Mouse (Mus musculus): ENCODE results near the gene Cacna1a.

Cacna1a gene

DNA sequence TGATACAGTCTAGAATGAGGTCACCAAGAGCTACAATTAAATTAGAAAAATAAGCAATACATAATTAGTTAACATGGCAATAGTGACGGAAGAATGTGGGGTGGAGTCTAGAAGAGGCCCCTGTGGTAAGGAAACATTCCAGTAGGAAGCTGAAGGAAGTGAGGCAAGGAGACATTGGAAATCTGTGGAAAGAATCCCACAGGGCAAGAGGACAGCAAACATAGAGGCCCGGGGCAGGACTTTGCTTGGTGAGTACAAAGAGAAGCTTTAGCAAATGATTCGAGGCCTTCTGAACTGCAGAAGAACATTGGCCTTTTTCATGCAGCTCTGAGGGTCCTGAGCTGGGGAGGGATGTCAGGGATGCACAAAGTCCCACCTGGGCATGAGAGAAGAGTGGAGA, at the start of gene Cacna1a:
Gene Cacna1a (plus strand): TSS at position 166 of the 400 bp plus-strand sequence.
- peak; percentile 19 to 33 for DNase-seq

DNA sequence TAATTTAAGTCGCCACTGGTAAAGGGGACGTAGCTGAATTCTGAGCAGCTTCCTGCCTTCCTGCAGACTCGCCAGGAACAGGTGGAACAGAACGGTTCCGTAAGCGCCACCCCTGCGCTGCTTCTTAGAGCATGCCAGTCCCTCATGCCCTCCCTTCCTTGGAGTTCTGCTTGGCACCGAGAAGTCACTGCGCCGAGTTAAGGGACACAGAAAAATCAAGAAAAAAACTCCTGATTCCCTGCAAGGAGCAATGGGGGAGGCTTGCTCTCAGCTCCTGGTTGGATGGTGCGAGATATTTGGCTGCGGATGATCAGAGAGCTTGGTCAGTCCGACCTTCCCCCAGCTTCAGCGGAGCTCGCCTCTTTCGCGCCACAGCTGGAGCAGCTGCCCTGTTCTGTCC, 49.7 kb upstream of the Cacna1a start:
- peak; percentile 6 to 34 for DNase-seq

DNA sequence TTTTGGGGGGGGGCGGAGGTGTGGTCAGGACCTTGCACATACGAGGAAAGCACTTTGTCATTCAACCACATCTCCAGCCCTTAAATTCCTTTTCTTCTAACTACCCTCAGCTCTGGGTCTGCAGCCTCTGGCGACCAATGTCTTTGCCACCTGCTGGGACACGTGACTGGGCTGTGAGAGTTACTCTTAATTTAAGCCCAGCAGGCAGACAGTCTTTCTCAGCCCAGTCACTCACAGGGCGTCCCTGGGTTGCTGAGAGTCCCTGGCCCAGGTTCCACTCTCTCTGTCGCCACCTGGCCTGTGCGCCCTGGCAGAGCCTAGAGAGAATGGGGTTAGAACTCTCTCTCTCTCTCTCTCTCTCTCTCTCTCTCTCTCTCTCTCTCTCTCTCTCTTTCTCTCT, 48.9 kb upstream of the Cacna1a start:
- DNase-seq, result peak; percentile 21 to 28

DNA sequence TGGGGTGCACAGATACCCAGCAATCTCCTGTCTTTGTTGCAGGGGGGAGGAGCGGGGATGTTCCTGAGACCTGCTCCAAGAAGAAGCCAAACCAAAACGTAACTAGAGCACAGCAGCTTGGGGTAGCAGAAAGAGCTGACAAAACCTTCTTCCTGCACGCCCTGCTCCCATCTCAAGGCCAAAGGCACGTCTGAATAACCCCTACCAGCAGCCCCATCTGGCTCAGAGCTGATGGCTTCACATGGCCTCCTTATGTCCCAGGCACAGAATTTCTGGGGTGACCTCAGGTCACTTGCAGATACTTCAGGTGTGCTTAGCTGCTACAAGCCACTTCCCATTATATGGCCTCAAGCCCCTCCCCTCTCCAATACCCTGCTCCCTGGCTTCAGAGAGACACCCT, 48.4 kb upstream of the Cacna1a start:
- no peak for DNase-seq

DNA sequence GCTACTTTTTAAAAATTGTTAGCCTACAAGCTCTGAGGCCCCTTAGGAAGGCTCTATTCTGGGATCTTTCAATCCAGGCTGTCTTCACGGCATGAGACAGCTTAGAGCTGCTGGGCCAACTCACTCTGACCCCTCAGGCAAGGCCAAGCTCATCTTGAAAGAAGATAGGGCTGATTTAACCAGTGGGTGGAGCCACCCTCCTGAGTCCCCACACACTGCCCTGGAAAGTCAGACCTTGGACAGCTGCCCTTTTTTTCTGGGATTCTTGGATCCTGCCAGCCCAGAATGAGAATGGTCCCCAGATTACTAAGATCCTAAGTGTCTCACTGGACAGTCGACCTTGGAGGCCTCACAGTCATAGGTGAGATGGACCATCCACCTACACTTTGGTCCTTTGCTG, 47.6 kb upstream of the Cacna1a start:
- peak; percentile 29 to 46 for DNase-seq

DNA sequence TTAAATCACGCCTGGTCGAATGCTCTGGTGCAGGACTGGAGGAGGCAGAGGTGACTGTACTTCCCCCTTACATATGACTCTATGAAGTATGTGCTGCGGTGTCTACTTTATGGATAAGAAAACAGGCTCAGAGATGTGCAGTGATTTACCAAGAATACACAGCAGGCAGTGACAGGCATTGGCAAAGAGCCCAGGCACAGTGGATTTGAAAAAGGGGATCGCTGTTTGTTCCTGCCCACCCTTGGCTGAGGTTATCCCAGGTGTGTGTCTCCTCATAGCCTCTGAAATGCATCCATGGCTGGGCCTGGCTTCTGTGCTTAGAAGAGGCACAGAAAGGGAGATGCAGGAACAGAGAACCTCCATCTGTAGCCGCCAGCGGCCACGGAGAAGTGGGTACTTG, 42.7 kb upstream of the Cacna1a start:
- DNase-seq, result no peak

DNA sequence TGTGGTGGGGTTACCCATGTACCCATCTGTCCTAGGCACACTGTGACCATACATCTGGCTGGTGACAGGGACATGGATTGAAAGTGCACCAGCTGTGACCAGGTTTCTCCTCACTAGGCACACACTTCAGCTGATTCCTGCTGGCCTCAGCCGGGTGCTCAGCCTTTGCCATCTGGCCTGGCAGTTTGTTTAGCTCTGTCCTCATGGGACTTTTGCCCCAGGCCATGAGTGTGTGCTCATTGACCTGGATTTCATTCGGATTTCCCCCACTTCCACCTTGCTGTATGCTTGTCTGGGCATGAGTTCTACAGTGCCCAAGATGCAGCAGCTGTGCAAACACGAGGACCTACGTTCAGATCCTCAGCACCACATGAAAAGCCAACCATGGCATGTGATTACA, 41.8 kb upstream of the Cacna1a start:
- DNase-seq, result peak; percentile 37 to 44

DNA sequence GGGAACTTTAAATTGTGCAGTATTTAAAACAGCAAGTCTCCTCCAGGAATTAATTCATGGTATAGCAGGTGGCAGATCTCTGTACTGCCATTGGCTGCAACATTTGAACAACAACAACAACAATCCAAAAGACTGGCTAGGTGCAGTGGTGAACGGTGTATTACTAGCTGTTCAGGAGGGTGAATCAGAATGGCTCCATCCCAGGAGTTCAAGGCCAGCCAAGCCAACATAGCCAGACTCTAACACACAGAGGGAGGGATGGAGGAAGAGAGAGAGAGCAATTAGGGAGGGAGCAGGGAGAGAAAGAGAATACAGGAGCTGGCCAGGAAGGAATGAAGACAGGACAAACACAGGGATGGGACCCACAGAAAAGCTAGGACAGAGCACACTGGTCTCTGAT, 38.7 kb upstream of the Cacna1a start:
- no peak for DNase-seq

DNA sequence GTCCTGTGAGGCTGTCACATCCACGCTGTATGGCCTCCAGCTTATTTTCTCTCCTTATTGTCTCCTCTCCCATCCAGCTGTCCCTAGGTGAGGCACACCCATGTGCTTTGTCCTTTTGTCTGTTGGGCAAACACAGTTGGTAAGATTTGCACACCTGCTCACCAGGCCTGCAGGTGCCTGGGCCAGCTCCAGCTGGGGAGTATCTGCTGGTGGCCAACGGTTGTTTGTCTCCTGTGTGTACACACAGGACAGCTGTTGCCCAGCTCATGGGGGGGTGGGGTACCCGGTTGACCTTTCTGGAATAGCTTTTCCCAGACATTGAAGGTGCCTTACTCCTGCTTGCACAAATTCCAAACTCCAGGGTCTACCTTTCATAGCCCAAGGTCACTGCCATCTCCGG, 37.3 kb upstream of the Cacna1a start:
- DNase-seq, result no peak

DNA sequence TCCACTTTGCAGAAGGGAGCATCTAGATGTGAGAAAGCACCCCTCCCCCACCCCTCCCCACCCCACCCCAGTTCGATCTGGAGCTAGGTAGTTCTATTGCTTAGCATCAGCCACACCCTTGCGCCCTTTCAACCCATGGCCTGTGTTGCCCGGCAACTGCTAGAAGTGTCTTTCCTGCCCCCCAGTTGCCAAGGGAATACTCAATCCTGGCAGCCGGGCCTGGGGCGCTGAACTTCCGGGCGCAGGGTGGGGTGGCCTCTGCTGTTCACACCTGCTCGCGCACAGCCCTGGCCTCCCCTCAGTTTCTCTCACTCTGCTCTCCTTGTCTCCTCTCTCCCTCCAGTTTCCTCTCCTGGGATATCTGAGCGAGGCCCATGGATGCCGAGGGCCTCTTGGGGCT, 31.8 kb upstream of the Cacna1a start:
- DNase-seq, result no peak

DNA sequence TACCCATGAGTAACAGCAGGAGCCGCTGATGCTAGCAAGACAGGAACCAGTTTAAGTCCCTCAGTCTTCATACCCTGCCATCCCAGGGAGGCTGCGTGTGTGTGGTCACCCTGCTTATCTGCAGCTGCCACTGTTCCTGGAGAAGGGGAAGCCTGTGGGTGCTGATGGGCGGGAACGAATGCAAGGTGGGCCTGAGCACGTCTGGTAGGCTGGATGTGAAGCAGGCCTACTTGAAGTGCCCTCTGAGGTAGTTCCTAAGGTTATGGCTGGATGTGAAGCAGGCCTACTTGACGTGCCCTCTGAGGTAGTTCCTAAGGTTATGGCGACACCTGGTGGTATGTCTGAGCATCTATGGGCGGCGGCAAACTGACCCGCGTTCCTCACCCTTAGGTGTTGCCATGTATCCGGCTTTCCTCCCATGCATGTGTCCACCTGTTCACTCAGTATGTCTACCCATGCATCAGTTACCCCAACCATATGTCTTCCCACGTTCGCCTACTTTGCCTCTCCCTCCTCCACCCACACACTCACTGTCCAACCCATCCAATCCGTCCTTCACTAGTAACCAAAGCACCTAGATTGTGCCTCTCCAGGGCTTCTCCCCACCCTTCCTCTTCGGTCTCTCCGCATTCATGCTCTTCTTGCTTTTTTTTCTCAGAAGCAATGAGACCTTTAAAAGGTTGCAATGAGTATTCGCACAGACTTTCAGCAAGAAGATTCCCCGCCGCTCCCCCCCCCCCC, 30.4 kb upstream of the Cacna1a start:
- peak; percentile 63 to 86 for DNase-seq

DNA sequence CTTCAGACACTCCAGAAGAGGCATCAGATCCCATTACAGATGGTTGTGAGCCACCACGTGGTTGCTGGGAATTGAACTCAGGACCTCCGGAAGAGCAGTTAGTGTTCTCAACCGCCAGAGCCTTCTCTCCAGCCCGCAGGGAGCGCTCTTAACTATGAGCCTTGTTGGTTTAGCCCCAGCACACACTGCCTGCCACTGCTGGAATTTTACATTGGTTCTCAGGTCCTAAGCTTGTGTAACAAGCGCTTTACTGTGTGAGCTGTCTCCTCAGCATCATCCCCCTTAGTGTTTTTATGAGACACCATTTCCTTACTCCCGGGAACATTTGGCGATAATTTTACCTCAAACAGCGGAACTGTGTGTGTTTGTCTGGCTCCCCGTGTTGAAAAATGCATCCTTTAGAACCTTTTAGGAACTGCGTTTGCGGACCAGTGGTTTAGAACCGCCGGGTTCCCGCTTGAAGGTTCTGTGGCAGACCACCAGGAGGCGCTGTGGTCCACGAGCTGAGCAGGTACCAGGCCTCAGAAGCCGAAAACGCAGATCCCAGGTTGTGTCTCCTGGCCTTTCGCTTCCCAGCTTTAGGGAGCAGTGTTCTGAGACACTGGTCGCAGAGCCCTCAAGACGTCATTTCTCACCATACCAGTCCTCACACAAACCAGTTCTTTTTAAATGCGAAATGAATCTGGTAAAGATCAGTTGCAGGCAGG, 24.7 kb upstream of the Cacna1a start:
- peak; percentile 57 to 88 for DNase-seq

DNA sequence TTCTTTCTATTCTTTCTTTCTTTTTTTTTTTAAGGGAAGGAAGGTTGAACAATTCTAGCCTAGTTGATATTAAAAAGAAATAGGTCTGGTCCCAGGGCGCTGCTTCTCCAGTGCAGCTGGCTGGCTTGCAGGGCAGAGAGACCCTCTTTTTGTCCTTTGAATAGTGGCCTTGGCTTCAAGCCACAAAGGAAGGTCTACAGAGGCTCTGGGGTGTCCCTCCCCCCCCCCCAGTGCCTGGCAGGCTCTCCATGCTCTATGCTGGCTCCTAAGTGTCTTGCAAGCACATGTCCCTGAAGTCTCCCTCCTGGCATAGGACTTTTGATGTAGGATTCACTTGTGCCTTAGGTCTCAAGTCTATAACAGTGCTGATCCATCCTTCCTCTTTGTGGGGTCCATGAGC, 23.0 kb upstream of the Cacna1a start:
- DNase-seq, result no peak

DNA sequence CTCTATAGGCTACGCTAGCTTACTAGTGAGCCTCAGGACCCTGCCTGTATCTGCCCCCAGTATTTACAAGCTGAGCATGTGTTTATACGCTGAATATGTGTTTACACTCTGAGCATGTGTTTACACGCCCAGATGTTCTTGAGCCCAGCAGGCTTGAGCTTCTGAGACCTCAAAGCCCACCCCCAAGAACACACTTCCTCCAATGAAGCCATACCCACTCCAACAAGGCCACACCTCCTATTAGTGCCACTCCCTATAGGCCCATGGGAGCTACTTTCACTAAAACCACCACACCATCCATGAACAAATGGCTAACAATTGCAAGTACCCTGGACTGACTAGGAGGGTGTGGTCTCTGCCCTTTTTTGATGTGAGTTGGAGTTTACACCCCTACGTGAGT, 17.3 kb upstream of the Cacna1a start:
- DNase-seq, result no peak

DNA sequence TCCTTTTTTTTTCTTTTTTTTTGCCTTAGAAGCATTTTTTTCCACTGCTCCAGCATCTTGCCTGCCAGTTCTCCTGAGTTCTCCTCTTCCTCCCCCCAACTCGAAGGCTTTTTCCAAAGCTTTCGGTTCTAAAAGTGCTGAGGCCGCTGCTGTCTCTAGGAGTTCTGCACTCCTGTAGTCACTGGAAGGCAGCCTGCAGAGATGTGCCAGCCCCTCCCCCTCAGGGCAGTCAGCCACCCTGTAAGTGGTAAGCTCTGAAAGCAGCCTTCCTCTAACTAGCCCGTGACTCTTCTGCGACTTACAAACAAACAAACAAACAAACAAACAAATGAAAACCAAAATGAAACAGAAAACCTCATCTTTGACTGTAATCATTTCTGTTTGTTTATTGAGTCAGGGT, 13.2 kb upstream of the Cacna1a start:
- peak; percentile 28 to 35 for DNase-seq

DNA sequence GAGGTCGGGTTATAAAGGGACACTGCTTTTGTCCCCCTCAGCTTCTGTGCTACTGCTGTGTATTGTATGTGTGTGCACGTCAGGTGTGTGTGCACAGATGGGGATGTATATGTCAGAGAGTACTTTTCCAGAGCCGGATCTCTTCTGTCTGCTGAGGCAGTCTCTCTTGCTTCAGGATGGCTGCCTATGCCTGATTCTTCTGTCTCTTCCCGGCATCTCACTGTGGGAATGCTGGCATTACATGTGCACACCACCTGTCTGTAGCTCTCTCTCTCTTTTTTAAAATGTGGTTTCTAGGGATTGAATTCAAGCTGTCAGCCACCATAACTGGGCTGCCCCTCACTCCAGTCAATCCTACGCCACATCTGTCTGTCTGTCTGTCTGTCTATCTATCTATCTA, 12.4 kb upstream of the Cacna1a start:
- DNase-seq, result no peak

DNA sequence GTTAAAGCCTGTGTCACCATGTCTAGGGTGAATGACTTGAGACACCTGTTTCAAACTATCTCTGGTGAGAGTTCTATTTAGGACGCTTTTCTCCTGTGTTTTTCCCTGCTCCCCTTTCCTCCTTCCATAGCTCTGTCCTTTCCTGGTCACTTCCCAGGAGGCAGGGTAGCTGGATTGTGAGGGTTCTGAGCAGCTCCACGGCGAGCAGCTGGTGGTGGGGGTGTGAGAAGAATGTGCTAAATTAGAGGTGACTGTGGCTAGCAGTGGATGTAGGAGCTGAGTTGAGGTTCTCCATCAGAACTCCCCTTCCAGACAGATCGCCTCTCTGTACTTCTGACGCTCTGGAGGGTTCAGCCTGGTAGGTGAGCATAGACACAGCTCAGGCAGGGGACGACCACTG, 11.7 kb upstream of the Cacna1a start:
- DNase-seq, result no peak

DNA sequence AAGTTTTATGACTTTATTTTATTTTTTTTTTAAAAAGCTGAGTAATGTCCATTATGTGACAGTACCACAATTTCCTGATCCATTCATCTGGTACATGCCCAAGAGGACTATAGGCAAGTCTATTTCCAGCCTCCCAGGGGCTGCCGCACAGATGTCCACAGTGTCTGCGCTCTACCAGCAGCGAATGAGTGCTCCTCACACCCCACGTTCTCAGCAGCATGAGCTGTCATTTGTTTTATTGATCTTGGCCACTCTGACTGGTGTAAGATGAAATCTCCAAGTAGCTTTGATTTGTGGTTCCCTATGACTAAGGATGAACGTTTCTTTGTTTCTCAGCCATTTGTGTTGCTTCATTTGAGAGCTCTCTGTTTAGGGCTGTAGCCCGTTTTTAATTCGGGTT, 6.6 kb upstream of the Cacna1a start:
- DNase-seq, result no peak

DNA sequence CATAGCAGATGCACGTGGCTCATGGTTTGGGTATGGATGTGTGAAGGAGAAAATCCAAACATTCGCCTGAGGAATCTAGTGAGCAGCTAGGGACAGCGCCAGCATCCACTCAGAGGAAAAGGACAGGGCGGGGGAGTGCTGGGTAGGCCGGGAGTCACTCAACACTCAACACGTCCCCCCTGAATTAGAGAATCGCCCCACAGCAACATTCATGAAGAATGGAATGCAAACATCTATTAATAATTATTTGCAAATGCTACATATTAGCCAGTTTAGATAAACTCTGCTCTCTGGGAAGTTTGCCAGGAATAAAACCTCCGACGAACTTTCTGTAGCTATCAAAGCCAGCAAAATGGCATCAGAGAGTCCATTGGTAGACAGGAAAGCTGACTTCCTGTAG, 533 bp downstream of the Cacna1a start:
- DNase-seq, result peak; percentile 31 to 58

DNA sequence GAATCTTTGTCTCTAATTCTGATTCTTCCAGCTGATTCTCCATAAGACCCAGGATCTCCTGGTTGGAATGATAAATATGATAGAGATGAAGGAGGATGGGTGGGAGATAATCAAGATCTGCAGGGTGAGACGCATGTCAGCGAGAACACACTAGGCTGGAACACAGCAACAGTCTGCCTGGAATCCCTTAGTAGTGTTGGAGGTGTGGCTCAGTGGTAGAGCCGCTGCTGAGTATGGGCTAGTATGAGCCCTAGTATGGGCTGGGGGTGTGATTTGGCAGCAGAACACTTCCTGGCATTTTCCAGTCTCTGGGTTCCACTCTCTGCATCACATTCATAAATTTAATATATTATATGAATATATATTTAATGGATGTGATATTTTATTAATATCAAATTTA, 933 bp downstream of the Cacna1a start:
- DNase-seq, result no peak

DNA sequence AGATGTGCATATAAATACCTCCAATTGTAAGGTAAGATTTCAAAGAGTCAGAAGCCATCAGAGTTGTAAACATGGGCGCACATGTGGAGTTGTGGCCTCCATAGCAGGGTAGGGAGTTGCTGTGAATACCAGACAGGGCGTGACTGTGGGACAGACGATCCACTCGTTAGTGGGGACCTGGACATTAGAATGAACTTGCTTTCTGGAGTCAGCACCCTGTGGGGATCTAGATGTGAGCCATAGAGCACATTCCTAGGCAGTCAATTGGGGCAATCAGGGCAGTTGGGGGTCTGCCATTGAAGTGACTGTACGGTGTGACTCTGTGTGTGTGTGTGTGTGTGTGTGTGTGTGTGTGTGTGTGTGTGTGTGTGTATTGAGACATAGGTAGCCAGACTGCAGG, 3.4 kb downstream of the Cacna1a start:
- DNase-seq, result no peak

DNA sequence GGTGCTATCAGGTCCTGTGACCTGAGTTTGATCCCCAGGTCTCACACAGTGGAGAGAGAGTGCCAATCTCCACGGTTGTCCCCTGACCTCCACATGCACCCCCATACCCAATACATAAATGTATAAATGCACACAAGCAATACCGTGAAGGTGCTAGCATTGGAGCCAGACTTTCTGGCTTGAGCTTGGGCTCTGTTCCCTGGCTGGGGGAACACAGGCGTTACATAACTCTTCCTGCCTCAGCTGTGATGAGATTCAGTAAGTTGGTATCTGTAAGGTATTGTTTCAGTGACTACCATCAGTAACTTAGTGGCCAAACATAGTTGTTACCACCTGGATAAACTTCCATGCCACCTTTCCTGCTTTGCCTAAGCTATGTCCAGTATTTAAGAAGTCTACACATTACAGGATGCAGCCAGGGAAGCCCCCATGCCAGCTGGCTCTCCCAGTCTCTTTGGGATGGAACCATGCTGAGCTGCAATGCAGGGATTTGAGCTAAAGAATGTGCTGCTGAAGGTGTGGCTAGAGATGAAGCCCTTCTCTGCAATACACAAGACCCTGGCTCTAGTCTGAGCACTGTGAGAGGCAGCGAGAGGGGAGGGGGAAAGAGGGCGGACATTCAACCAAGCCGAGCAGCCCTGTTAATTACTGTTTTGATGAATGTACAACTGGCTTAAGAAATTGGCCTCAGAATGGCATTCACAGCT, 7.7 kb downstream of the Cacna1a start:
- no peak for DNase-seq

DNA sequence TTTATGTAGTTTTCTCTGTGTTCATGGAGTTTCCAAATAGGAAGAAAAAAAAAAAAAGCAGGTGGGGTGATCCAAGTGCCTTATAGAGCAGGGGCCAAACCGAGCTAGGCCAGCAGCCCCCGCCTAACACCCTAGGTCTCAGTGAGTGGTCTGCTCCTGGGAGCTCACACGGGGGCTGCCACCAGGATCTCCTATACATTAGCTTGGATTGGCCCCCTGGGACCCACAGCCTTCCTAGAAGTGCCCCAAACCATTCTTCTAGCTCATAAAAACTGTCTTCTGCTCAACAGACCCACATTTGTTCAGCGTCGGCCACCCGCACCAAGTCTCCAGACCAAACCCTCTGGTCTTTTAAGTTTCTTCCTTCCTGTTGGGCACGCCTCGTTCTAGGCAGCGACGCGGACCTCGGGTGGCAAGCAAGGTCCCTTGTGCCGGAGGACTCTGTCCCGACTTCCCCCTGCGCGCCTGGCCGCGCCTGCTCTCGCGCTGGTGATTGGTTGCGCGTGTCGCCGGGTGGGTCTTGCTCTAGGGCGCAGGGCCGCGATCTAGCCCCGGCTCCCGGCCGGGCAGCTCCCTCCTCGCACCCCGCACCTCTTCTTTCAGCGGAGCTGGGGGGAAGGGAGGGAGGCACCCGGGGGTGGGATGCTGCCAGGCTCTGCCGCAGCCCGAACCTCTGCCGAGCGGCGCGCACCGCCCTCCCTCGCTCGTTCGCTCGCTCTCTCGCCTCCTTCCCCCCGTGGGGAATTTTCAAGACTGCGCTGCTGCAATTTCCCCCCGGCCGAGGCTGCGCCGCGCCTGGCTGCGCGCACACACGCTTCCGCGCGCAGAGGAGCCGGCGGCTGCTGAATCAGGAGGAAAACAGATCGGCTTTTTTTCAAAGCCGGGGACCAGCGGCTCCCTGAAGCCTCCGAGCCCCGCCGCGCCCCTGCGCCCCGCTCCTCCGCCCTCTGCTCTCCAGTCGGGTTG, 25.9 kb downstream of the Cacna1a start:
- DNase-seq, result peak; percentile 16 to 43
